Mouse (Mus musculus): ENCODE measurements around the gene Galnt12. TPM values are rescaled to one million over a fixed set of nuclear protein-coding genes. Genes with fewer than 3 reads are reported as not detected.

Gene Galnt12
- total and polyA plus RNA-seq, 2 experiments from 2014 or later = 1.4 to 1.9 TPM

DNA sequence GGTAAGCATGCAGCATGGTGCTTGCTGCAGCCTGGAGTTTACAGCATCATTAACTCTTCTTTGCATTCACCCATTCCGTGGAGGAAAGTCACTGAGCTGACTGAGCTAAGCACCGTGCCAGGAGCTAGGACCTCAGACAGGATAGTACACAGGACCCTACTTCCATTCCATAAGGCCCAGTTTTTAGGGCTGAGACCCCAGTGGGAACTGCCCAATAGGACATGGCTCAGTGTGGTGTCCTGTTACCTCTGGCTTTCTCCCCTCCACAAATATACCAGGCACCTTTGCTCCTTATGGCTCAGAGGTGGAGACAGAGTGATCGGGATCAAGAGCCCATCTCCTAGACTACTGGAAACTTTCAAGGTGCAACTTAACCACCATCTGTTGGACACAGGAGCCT is 59.1 kb downstream of the Galnt12 start:
- Histone ChIP-seq H3K27ac (ENCODE audit: low read depth) (no peak overlapping the region), H3K36me3 (replicated peaks; ENCODE audit: control insufficient read depth, insufficient read depth, low read length) (no peaks in the 10 kb centered on the region), H3K4me2 (ENCODE audit: low read depth, low read length) (no peak overlapping the region), H3K4me1 (ENCODE audit: control insufficient read depth, insufficient read depth) (peaks cover 6% of the 10 kb centered on the region; the same call in 1 of the 2 replicates), H3K27me3 (ENCODE audit: control insufficient read depth, insufficient read depth, low read length) (no peaks in the 10 kb centered on the region), H3K9me3 (replicated peaks; ENCODE audit: control insufficient read depth, low read length) (no peaks in the 10 kb centered on the region), H3K9ac (replicated peaks; ENCODE audit: low read depth, low read length) (no peak overlapping the region), H3K4me3 (ENCODE audit: low read depth, low read length) (no peak overlapping the region)
- ATAC-seq (ENCODE audit: insufficient read depth, low read depth) = no peak
- no peak for DNase-seq (ENCODE audit: low spot score)
- TF ChIP-seq CTCF (IDR thresholded peaks at IDR 0.05; ENCODE audit: low read depth) (no peak), EP300 (IDR thresholded peaks at IDR 0.05; ENCODE audit: low read depth) (no peak)
- WGBS = 89% methylated on average over 3 of the region's 3 CpGs

DNA sequence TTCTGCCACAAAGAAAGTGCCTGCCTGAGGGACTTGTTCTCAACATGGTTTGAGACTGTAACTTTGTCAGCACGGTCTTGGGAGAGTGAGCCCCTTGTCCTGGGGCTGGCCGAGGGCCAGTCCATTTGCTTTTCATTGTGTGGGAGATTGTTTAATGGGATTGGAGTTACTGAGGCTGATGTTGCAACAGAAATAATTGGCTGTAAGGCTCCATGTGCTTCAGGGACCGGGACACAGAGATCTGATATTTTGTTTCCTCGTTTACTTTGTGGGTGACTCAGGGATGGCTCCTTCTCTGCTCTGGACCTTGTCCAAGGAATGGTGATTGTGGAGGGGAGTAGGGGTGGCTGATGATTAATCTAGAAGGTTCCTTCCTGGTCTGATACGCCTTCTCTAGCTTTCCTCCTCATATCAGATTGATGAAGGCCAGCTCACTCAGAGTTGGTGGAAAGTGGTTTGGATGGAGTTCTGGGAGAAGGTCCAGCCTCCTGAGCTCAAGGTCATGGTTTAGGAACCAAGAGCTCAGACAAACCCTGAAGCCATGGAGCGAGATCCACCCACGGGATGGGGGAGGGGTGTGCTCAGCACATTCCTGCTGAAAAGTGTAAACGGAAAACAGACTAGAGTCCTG is 60.0 kb downstream of the Galnt12 start:
- H3K4me1 ChIP-seq (ENCODE audit: control insufficient read depth, insufficient read depth) = peaks cover 6% of the 10 kb centered on the region; the same call in 1 of the 2 replicates
- TF ChIP-seq CTCF (IDR thresholded peaks at IDR 0.05; ENCODE audit: low read depth) (no peak), EP300 (IDR thresholded peaks at IDR 0.05; ENCODE audit: low read depth) (no peak)
- H3K9me3 ChIP-seq (replicated peaks; ENCODE audit: control insufficient read depth, low read length) = no peaks in the 10 kb centered on the region
- no peak overlapping the region for H3K9ac ChIP-seq (replicated peaks; ENCODE audit: low read depth, low read length)
- no peak overlapping the region for H3K4me2 ChIP-seq (ENCODE audit: low read depth, low read length)
- no peaks in the 10 kb centered on the region for H3K27me3 ChIP-seq (ENCODE audit: control insufficient read depth, insufficient read depth, low read length)
- ATAC-seq (ENCODE audit: insufficient read depth, low read depth) (peak; percentile 55), DNase-seq (ENCODE audit: low spot score) (peak; percentile 17)
- 44% methylated on average over 8 of the region's 8 CpGs for WGBS
- H3K4me3 ChIP-seq (ENCODE audit: low read depth, low read length) = no peak overlapping the region
- H3K27ac ChIP-seq (ENCODE audit: low read depth) = 0 out of 2 replicates have a peak overlapping the region, but pooled peaks have one; percentile 38
- no peaks in the 10 kb centered on the region for H3K36me3 ChIP-seq (replicated peaks; ENCODE audit: control insufficient read depth, insufficient read depth, low read length)

DNA sequence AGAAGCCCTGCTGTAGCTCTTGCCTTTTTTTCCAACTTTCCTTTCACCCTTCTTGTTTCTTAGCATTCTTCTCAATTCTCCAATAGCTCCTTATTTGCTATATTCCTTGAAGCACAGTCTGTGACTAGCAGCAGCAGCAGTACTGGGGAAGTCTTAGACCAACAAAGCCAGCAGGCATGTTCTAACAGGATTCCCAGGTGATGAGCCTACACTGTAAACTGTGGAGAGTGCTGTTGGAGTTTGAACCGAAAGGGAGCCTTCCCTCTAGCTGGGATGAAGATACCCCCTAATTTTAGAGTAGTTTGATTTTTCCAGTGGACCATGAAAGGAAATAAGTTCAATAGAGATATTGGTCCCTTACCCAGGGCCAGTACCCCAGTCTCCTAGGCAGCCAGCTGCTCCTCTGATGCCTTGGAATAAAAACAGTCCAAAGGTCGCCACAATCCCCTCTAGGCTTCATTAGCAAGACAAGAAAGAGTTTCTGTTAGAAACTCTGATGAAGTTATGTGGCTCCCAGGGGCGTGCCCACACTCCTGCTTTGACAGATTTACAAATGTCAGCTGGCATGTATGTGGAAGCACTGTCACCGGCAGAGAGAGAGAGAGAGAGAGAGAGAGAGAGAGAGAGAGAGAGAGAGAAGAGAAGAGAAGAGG is 69.5 kb downstream of the Galnt12 start:
- Histone ChIP-seq H3K9ac (replicated peaks; ENCODE audit: low read depth, low read length) (no peak overlapping the region), H3K4me2 (ENCODE audit: low read depth, low read length) (no peak overlapping the region), H3K4me1 (ENCODE audit: control insufficient read depth, insufficient read depth) (no peaks in the 10 kb centered on the region; the same call in 1 of the 2 replicates), H3K36me3 (replicated peaks; ENCODE audit: control insufficient read depth, insufficient read depth, low read length) (no peaks in the 10 kb centered on the region), H3K9me3 (replicated peaks; ENCODE audit: control insufficient read depth, low read length) (peaks cover 6% of the 10 kb centered on the region; the same call in 1 of the 2 replicates), H3K4me3 (ENCODE audit: low read depth, low read length) (no peak overlapping the region), H3K27ac (ENCODE audit: low read depth) (no peak overlapping the region), H3K27me3 (ENCODE audit: control insufficient read depth, insufficient read depth, low read length) (no peaks in the 10 kb centered on the region)
- no peak for DNase-seq (ENCODE audit: low spot score)
- no peak for TF ChIP-seq CTCF (IDR thresholded peaks at IDR 0.05; ENCODE audit: low read depth)
- TF ChIP-seq EP300 (IDR thresholded peaks at IDR 0.05; ENCODE audit: low read depth) = no peak
- no peak for ATAC-seq (ENCODE audit: insufficient read depth, low read depth)
- 27% methylated on average over 3 of the region's 4 CpGs for WGBS

- no peak overlapping the region for H3K27ac ChIP-seq (ENCODE audit: low read depth)
- H3K4me1 ChIP-seq (ENCODE audit: control insufficient read depth, insufficient read depth) = no peaks in the 10 kb centered on the region; the same call in 1 of the 2 replicates
- ATAC-seq (ENCODE audit: insufficient read depth, low read depth) (no peak), DNase-seq (ENCODE audit: low spot score) (no peak)
- H3K9me3 ChIP-seq (replicated peaks; ENCODE audit: control insufficient read depth, low read length) = peaks cover 6% of the 10 kb centered on the region; the same call in 1 of the 2 replicates
- H3K9ac ChIP-seq (replicated peaks; ENCODE audit: low read depth, low read length) = no peak overlapping the region
- H3K4me3 ChIP-seq (ENCODE audit: low read depth, low read length) = no peak overlapping the region
- no peak overlapping the region for H3K4me2 ChIP-seq (ENCODE audit: low read depth, low read length)
- WGBS = 57% methylated on average over 12 of the region's 12 CpGs
- H3K27me3 ChIP-seq (ENCODE audit: control insufficient read depth, insufficient read depth, low read length) = no peaks in the 10 kb centered on the region
- H3K36me3 ChIP-seq (replicated peaks; ENCODE audit: control insufficient read depth, insufficient read depth, low read length) = no peaks in the 10 kb centered on the region
- TF ChIP-seq CTCF (IDR thresholded peaks at IDR 0.05; ENCODE audit: low read depth) = no peak
- no peak for TF ChIP-seq EP300 (IDR thresholded peaks at IDR 0.05; ENCODE audit: low read depth)
These were observed 70.3 kb downstream of the Galnt12 start for GRCm38 (mm10) chr4:47161756-47162587.

- TF ChIP-seq EP300 (IDR thresholded peaks at IDR 0.05; ENCODE audit: low read depth) (no peak), CTCF (IDR thresholded peaks at IDR 0.05; ENCODE audit: low read depth) (no peak)
- Histone ChIP-seq H3K4me3 (ENCODE audit: low read depth, low read length) (no peak overlapping the region), H3K27me3 (ENCODE audit: control insufficient read depth, insufficient read depth, low read length) (no peaks in the 10 kb centered on the region), H3K27ac (ENCODE audit: low read depth) (no peak overlapping the region), H3K4me1 (ENCODE audit: control insufficient read depth, insufficient read depth) (no peaks in the 10 kb centered on the region), H3K9ac (replicated peaks; ENCODE audit: low read depth, low read length) (no peak overlapping the region), H3K36me3 (replicated peaks; ENCODE audit: control insufficient read depth, insufficient read depth, low read length) (no peaks in the 10 kb centered on the region), H3K4me2 (ENCODE audit: low read depth, low read length) (no peak overlapping the region), H3K9me3 (replicated peaks; ENCODE audit: control insufficient read depth, low read length) (no peaks in the 10 kb centered on the region)
- DNase-seq (ENCODE audit: low spot score) = no peak
- WGBS = 26% methylated on average over 1 of the region's 1 CpGs
- no peak for ATAC-seq (ENCODE audit: insufficient read depth, low read depth)
These were observed 80.6 kb downstream of the Galnt12 start for GRCm38 (mm10) chr4:47172314-47172713.

Other genes with a start within 250 kb of the Galnt12 start
- gene Gabbr2, start 100.0 kb upstream of the Galnt12 start, total RNA-seq (2014; rRNA removed; ENCODE audit: low replicate concordance) = 0.39 TPM in 1 of 2 replicates, not detected in the other
- gene Gabbr2, start 100.0 kb upstream of the Galnt12 start, polyA plus RNA-seq (2015; fragmentation: Nextera tagmentation; extraction: Ambion mirVana) = 0.03 and 0.07 TPM in 2 replicates
- 0.99 and 1.4 TPM in 2 replicates for gene Anks6, start 34.5 kb upstream of the Galnt12 start, total RNA-seq (2014; rRNA removed; ENCODE audit: low replicate concordance)
- 0.86 and 1.2 TPM in 2 replicates for gene Anks6, start 34.5 kb upstream of the Galnt12 start, polyA plus RNA-seq (2015; fragmentation: Nextera tagmentation; extraction: Ambion mirVana)
- gene Col15a1, start 116.3 kb downstream of the Galnt12 start, total RNA-seq (2014; rRNA removed; ENCODE audit: low replicate concordance) = 37.6 and 40.7 TPM in 2 replicates
- gene Col15a1, start 116.3 kb downstream of the Galnt12 start, polyA plus RNA-seq (2015; fragmentation: Nextera tagmentation; extraction: Ambion mirVana) = 19.9 and 20.1 TPM in 2 replicates

All from heart, postnatal 0 days (tissue).